Mouse (Mus musculus): ENCODE results near the gene Gm3739. TPM values are rescaled to one million over a fixed set of nuclear protein-coding genes. Genes with fewer than 3 reads are reported as not detected.

Gene Gm3739
- 12.7 TPM for polyA plus RNA-seq (2017; shearing (Covaris generic))

GRCm38 (mm10) chr14:7314661-7315060 is at the start of gene Gm3739:
Gm3739 (minus strand) TSS chr14:7315049.

GRCm38 (mm10) chr14:7332295-7332694 is 17.4 kb upstream of the Gm3739 start, which contains the start of gene Gm5797:
Gm5797 (minus strand) TSS chr14:7332395.

GRCm38 (mm10) chr14:7264614-7265013 is 50.2 kb downstream of the Gm3739 start, which contains the start of gene Gm3727:
Gm3727 (minus strand) TSS chr14:7264714.

Other genes starting within 250 kb of the Gm3739 start
- 3.8 TPM for gene Gm3696, start 214.4 kb downstream of the Gm3739 start, polyA plus RNA-seq (2017; shearing (Covaris generic))
- gene Gm6676, start 189.6 kb downstream of the Gm3739 start, polyA plus RNA-seq (2017; shearing (Covaris generic)), result not detected
- gene Gm3512, start 140.5 kb downstream of the Gm3739 start, polyA plus RNA-seq (2017; shearing (Covaris generic)), result 14.2 TPM
- gene Gm16434, start 120.5 kb downstream of the Gm3739 start, polyA plus RNA-seq (2017; shearing (Covaris generic)), result not detected
- not detected for gene Gm3727, start 50.3 kb downstream of the Gm3739 start, polyA plus RNA-seq (2017; shearing (Covaris generic))
- not detected for gene Gm5797, start 17.3 kb upstream of the Gm3739 start, polyA plus RNA-seq (2017; shearing (Covaris generic))
- not detected for gene Gm8374, start 50.1 kb upstream of the Gm3739 start, polyA plus RNA-seq (2017; shearing (Covaris generic))
- gene Gm3755, start 135.9 kb upstream of the Gm3739 start, polyA plus RNA-seq (2017; shearing (Covaris generic)), result not detected
- gene Gm3752, start 168.7 kb upstream of the Gm3739 start, polyA plus RNA-seq (2017; shearing (Covaris generic)), result 10.1 TPM

Measured in activated CD4-positive, CD25-positive, alpha-beta regulatory T cell, adult 9 weeks (primary cell).